Mouse (Mus musculus) liver, postnatal 0 days (tissue): ENCODE measurements around the gene Ppm1h.

Experiments used
- CTCF ChIP-seq: sonication (generic); IDR thresholded peaks from 2 replicates; pipeline ENCODE4 v1.5.1; 2016; ENCODE audit warnings: antibody characterized with exemption, low read depth
- EP300 ChIP-seq: IDR thresholded peaks from 2 replicates; pipeline ENCODE4 v1.6.1; 2016; ENCODE audit warnings: antibody characterized with exemption, low read depth, mild to moderate bottlenecking

DNA sequence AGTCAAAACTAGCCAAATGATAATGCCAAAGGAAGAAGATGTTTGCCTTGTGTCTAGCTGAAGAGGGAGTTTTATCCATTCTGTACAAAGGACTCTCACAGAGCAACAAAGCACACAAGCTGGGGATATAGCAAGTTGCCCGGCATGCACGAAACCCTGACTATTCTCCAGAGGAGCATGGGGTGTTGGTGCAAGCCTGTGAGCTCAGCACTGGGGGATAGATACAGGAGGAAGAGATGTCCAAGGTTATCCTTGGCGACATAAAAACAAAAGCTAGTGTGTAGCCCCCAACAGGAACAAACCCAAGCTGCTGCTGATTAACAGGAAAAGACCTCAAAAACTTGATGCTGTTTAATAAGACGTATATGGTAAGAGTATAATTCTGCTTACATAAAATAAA is 247.7 kb downstream of the Ppm1h start:
- no peak for TF ChIP-seq CTCF
- TF ChIP-seq EP300, result no peak
